Mouse (Mus musculus): ENCODE results near the gene Lrrc28.

DNA sequence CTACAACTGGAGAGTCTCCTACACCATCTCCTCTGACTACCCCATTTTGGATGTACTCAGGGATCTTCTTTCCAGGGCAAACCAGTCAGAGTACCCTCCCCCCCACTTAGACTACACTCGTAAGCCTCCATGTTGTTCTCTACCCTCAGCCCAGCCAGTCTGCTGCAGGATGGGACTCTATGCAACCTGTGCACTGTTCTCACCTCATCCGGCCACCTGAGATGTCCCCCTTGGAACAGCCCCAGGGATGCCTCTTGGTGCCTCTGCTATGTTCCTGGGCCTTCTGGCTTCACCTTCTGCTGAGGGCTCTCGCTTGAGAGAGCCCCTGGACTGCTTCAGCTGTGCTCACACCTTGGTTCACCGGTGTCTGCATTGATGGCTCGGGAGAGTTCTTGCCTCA, 158.7 kb downstream of the Lrrc28 start:
- TF ChIP-seq CTCF (IDR thresholded peaks at IDR 0.05; ENCODE audit: low read depth, low read length) (no peak), TAL1 (conservative IDR thresholded peaks at IDR 0.05; ENCODE audit: low read depth, low read length) (no peak), GATA1 (IDR thresholded peaks at IDR 0.05; ENCODE audit: borderline replicate concordance, low read length) (no peak), POLR2AphosphoS5 (IDR thresholded peaks at IDR 0.05; ENCODE audit: insufficient replicate concordance, low read depth, low read length) (no peak)
